Mouse (Mus musculus) cerebellum, adult 2 months (tissue): ENCODE data around the gene Fam19a2.

Experiments used
- CTCF ChIP-seq: fragments of 200-500 bp; IDR thresholded peaks from 2 replicates; pipeline ENCODE4 v1.5.1; 2011; ENCODE audit warnings: low read depth, mild to moderate bottlenecking, control low read depth, low read length, moderate library complexity, borderline replicate concordance; ENCODE audit not compliant: insufficient read depth
- POLR2A ChIP-seq: fragments of 200-500 bp; IDR thresholded peaks from 2 replicates; pipeline ENCODE4 v1.6.1; 2011; ENCODE audit warnings: low read length, control low read depth, borderline replicate concordance; ENCODE audit not compliant: insufficient read depth

DNA sequence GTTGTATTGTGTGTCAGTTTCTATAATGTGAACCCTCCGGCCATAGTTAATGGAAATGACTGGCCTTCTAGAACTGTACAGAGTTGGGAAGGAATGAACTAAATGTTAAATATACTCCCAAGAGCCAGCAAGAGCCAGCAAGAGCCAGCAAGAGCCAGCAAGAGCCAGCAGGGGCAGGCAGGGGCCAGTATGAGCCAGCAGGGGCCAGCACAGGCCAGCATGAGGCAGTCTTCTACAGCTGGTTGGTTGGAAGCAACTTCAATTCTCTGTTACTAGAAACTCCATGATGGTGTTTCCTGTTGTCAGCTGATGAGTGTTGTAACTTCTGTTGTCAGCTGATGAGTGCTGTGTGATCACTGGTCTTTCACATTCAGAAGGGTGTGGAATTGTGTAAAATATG is 151.2 kb downstream of the Fam19a2 start:
- TF ChIP-seq CTCF (no peak), POLR2A (no peak)
